Mouse (Mus musculus) intestine, embryonic 16.5 days (tissue): ENCODE results near the gene Cd247. TPM values are rescaled to one million over a fixed set of nuclear protein-coding genes. Genes with fewer than 3 reads are reported as not detected.
A peak's percentile ranks its signal among the peaks of the same experiment; 100 is the strongest.

Experiments used
- ATAC-seq: fragments of 200-750 bp; cut with Nextera tagmentation; 2 replicates; pipeline ENCODE4 v1.8.0; 2017; ENCODE audit warnings: moderate TSS enrichment, moderate library complexity
- H3K27ac ChIP-seq: fragments of 300-500 bp; sonication (generic); 2 replicates; pipeline ENCODE4 v1.5.1; 2014; ENCODE audit warnings: mild to moderate bottlenecking, low read length
- H3K27me3 ChIP-seq: fragments of 300-500 bp; sonication (generic); replicated peaks from 2 replicates; pipeline ENCODE4 v1.6.1; 2014; ENCODE audit warnings: low read length, control low read depth, mixed read lengths; ENCODE audit not compliant: control insufficient read depth, insufficient read depth
- H3K36me3 ChIP-seq: fragments of 300-500 bp; sonication (generic); 2 replicates; pipeline ENCODE4 v1.6.1; 2014; ENCODE audit warnings: low read length, control low read depth; ENCODE audit not compliant: control insufficient read depth, insufficient read depth
- H3K4me1 ChIP-seq: fragments of 300-500 bp; sonication (generic); 2 replicates; pipeline ENCODE4 v1.6.1; 2014; ENCODE audit warnings: low read length, control low read depth, mixed read lengths; ENCODE audit not compliant: control insufficient read depth, insufficient read depth
- H3K4me2 ChIP-seq: fragments of 300-500 bp; sonication (generic); 2 replicates; pipeline ENCODE4 v1.6.1; 2014; ENCODE audit warnings: low read depth, low read length, control low read depth
- H3K4me3 ChIP-seq: fragments of 300-500 bp; sonication (generic); 2 replicates; pipeline ENCODE4 v1.5.1; 2014; ENCODE audit warnings: mild to moderate bottlenecking, low read length
- H3K9ac ChIP-seq: fragments of 300-500 bp; sonication (generic); 2 replicates; pipeline ENCODE4 v1.6.1; 2014; ENCODE audit warnings: low read depth, low read length
- H3K9me3 ChIP-seq: fragments of 300-500 bp; sonication (generic); 2 replicates; pipeline ENCODE4 v1.6.1; 2016; ENCODE audit warnings: low read length, control low read depth; ENCODE audit not compliant: control insufficient read depth
- WGBS: fragments of 180-500 bp; shearing (Covaris S2); extraction: QIAGEN DNeasy Blood & Tissue Kit; methylation state at CpG from one replicate; pipeline ENCODE4 v1.1.7; 2014; 5-methylcytosine and 5-hydroxymethylcytosine counted together
- polyA plus RNA-seq: library from polyadenylated mRNA; unstranded; fragments of >200 nt; fragmentation: Nextera tagmentation; extraction: Ambion mirVana; gene quantifications from 2 replicates; pipeline ENCODE4 v1.2.1, GENCODE M21; 2015

Gene Cd247
- polyA plus RNA-seq, 1 experiment from 2014 or later, result 0.51 TPM

- Histone ChIP-seq H3K9me3 (no peaks in the 10 kb centered on the region), H3K27ac (no peak overlapping the region), H3K4me1 (peaks cover 3% of the 10 kb centered on the region; the same call in 1 of the 2 replicates), H3K36me3 (no peaks in the 10 kb centered on the region), H3K4me3 (no peak overlapping the region), H3K27me3 (no peaks in the 10 kb centered on the region; the same call in 1 of the 2 replicates), H3K9ac (no peak overlapping the region), H3K4me2 (no peak overlapping the region)
- ATAC-seq, result no peak
- 50% methylated on average over 7 of the region's 7 CpGs for WGBS
Observed at GRCm38 (mm10) chr1:165814116-165814515, 25.6 kb downstream of the Cd247 start.

- Histone ChIP-seq H3K4me2 (peak overlapping the region; percentile 21; the same call in 1 of the 2 replicates), H3K27me3 (no peaks in the 10 kb centered on the region; the same call in 1 of the 2 replicates), H3K4me3 (no peak overlapping the region), H3K9ac (0 out of 2 replicates have a peak overlapping the region, but pooled peaks have one; percentile 3), H3K9me3 (no peaks in the 10 kb centered on the region), H3K36me3 (no peaks in the 10 kb centered on the region), H3K4me1 (peaks cover 3% of the 10 kb centered on the region; the same call in 1 of the 2 replicates), H3K27ac (no peak overlapping the region)
- no peak for ATAC-seq
- 41% methylated on average over 14 of the region's 14 CpGs for WGBS
Observed at GRCm38 (mm10) chr1:165814521-165815278, 26.2 kb downstream of the Cd247 start.

GRCm38 (mm10) chr1:165816391-165816790 is 27.9 kb downstream of the Cd247 start:
- H3K4me3 ChIP-seq, result no peak overlapping the region

GRCm38 (mm10) chr1:165817264-165817663 is 28.8 kb downstream of the Cd247 start:
- no peak; the same call in 1 of the 2 replicates for ATAC-seq
- 32% methylated on average over 9 of the region's 9 CpGs for whole genome bisulfite sequencing
- Histone ChIP-seq H3K9me3 (no peaks in the 10 kb centered on the region), H3K4me1 (peaks cover 3% of the 10 kb centered on the region; the same call in 1 of the 2 replicates), H3K9ac (no peak overlapping the region), H3K4me3 (no peak overlapping the region), H3K36me3 (no peaks in the 10 kb centered on the region), H3K4me2 (no peak overlapping the region), H3K27me3 (no peaks in the 10 kb centered on the region; the same call in 1 of the 2 replicates), H3K27ac (no peak overlapping the region)

More at GRCm38 (mm10) chr1:165816391-165816790, 27.9 kb downstream of the Cd247 start:
- H3K36me3 ChIP-seq, result no peaks in the 10 kb centered on the region
- no peak overlapping the region for H3K9ac ChIP-seq
- no peak overlapping the region for H3K27ac ChIP-seq
- no peaks in the 10 kb centered on the region; the same call in 1 of the 2 replicates for H3K27me3 ChIP-seq
- ATAC-seq, result no peak
- H3K9me3 ChIP-seq, result no peaks in the 10 kb centered on the region
- H3K4me2 ChIP-seq, result no peak overlapping the region
- peaks cover 3% of the 10 kb centered on the region; the same call in 1 of the 2 replicates for H3K4me1 ChIP-seq
- 76% methylated on average over 9 of the region's 9 CpGs for WGBS

GRCm38 (mm10) chr1:165818145-165818860 is 29.8 kb downstream of the Cd247 start:
- ATAC-seq, result peak; percentile 83
- 47% methylated on average over 8 of the region's 8 CpGs for WGBS
- Histone ChIP-seq H3K4me3 (no peak overlapping the region), H3K9me3 (no peaks in the 10 kb centered on the region), H3K27ac (no peak overlapping the region), H3K9ac (no peak overlapping the region), H3K4me2 (no peak overlapping the region), H3K4me1 (peaks cover 3% of the 10 kb centered on the region; the same call in 1 of the 2 replicates), H3K36me3 (no peaks in the 10 kb centered on the region), H3K27me3 (no peaks in the 10 kb centered on the region; the same call in 1 of the 2 replicates)

- Histone ChIP-seq H3K4me1 (peaks cover 3% of the 10 kb centered on the region; the same call in 1 of the 2 replicates), H3K9ac (no peak overlapping the region), H3K4me2 (no peak overlapping the region), H3K9me3 (no peaks in the 10 kb centered on the region), H3K4me3 (no peak overlapping the region), H3K27me3 (no peaks in the 10 kb centered on the region; the same call in 1 of the 2 replicates), H3K27ac (no peak overlapping the region), H3K36me3 (no peaks in the 10 kb centered on the region)
- no peak for ATAC-seq
- 83% methylated on average over 4 of the region's 4 CpGs for WGBS
Observed at GRCm38 (mm10) chr1:165819147-165819546, 30.7 kb downstream of the Cd247 start.

- H3K4me1 ChIP-seq, result peaks cover 3% of the 10 kb centered on the region; the same call in 1 of the 2 replicates
- H3K4me2 ChIP-seq, result no peak overlapping the region
- WGBS, result 83% methylated on average over 2 of the region's 2 CpGs
Observed at GRCm38 (mm10) chr1:165822031-165822430, 33.5 kb downstream of the Cd247 start.

GRCm38 (mm10) chr1:165828173-165828572 is 39.7 kb downstream of the Cd247 start:
- no peak for ATAC-seq
- Histone ChIP-seq H3K4me2 (no peak overlapping the region), H3K27ac (no peak overlapping the region), H3K4me3 (no peak overlapping the region), H3K36me3 (no peaks in the 10 kb centered on the region), H3K9me3 (no peaks in the 10 kb centered on the region), H3K4me1 (no peaks in the 10 kb centered on the region), H3K27me3 (no peaks in the 10 kb centered on the region), H3K9ac (no peak overlapping the region)
- WGBS, result 81% methylated on average over 5 of the region's 5 CpGs

More at GRCm38 (mm10) chr1:165822031-165822430, 33.5 kb downstream of the Cd247 start:
- no peak overlapping the region for H3K9ac ChIP-seq
- no peaks in the 10 kb centered on the region; the same call in 1 of the 2 replicates for H3K27me3 ChIP-seq
- no peak overlapping the region for H3K27ac ChIP-seq
- H3K36me3 ChIP-seq, result no peaks in the 10 kb centered on the region
- no peak overlapping the region for H3K4me3 ChIP-seq
- no peak for ATAC-seq
- no peaks in the 10 kb centered on the region for H3K9me3 ChIP-seq

- no peak overlapping the region for H3K4me3 ChIP-seq
- no peak overlapping the region for H3K4me2 ChIP-seq
- no peaks in the 10 kb centered on the region for H3K27me3 ChIP-seq
- H3K9ac ChIP-seq, result no peak overlapping the region
- H3K4me1 ChIP-seq, result no peaks in the 10 kb centered on the region
- 88% methylated on average over 6 of the region's 6 CpGs for WGBS
- H3K9me3 ChIP-seq, result no peaks in the 10 kb centered on the region
- ATAC-seq, result no peak
- no peak overlapping the region for H3K27ac ChIP-seq
- H3K36me3 ChIP-seq, result no peaks in the 10 kb centered on the region
Observed at GRCm38 (mm10) chr1:165828615-165829014, 40.1 kb downstream of the Cd247 start.
